8 mouse cellular contexts compared by ENCODE assay signal in genomic region chr7:25269029-25269428, GRCm38 (mm10). TPM values are rescaled to one million over a fixed set of nuclear protein-coding genes. Genes with fewer than 3 reads are reported as not detected.
DNase-seq lines count a peak whose midpoint lies in the region; ATAC-seq and TF ChIP-seq lines count a peak whose summit lies in the region.

No protein-coding gene starts in this region.

- WGBS in kidney, embryonic 16.5 days: 39% methylated on average over 4 of the region's 4 CpGs
- WGBS in bone marrow, adult 2 months: 3% methylated on average over 4 of the region's 4 CpGs
- 38% methylated on average over 4 of the region's 4 CpGs for WGBS in forebrain, embryonic 15.5 days
- 45% methylated on average over 4 of the region's 4 CpGs for WGBS in limb, embryonic 14.5 days
- whole genome bisulfite sequencing in olfactory bulb, adult 2 months: 15% methylated on average over 4 of the region's 4 CpGs

- no peak for ATAC-seq in kidney, embryonic 16.5 days (ENCODE audit: low FRiP score, low TSS enrichment)
- no peak for ATAC-seq in forebrain, embryonic 15.5 days (replicated peaks)
- ATAC-seq in limb, embryonic 14.5 days (ENCODE audit: low FRiP score, low read depth): no peak

- TF ChIP-seq CTCF in bone marrow, adult 2 months (IDR thresholded peaks at IDR 0.05; ENCODE audit: control insufficient read depth, insufficient read depth, low read length): no peak
- no peak for TF ChIP-seq CTCF in olfactory bulb, adult 2 months (IDR thresholded peaks at IDR 0.05; ENCODE audit: insufficient read depth, low read depth, low read length)

- H3K27me3 ChIP-seq in kidney, embryonic 16.5 days (ENCODE audit: insufficient read depth, low read length): no peaks in the 10 kb centered on the region
- H3K27me3 ChIP-seq in forebrain, embryonic 15.5 days: no peaks in the 10 kb centered on the region
- H3K27me3 ChIP-seq in limb, embryonic 14.5 days (ENCODE audit: control insufficient read depth, insufficient read depth, low read length): no peaks in the 10 kb centered on the region

- H3K9ac ChIP-seq in kidney, embryonic 16.5 days (replicated peaks; ENCODE audit: low read length): peak overlapping the region; percentile 85
- H3K9ac ChIP-seq in forebrain, embryonic 15.5 days (replicated peaks): peak overlapping the region; percentile 69
- H3K9ac ChIP-seq in limb, embryonic 14.5 days (ENCODE audit: low read depth, low read length, severe bottlenecking): peak overlapping the region; percentile 72

- H3K4me2 ChIP-seq in kidney, embryonic 16.5 days (replicated peaks; ENCODE audit: low read depth, low read length): peak overlapping the region; percentile 82
- H3K4me2 ChIP-seq in forebrain, embryonic 15.5 days (replicated peaks): peak overlapping the region; percentile 68
- peak overlapping the region; percentile 78 for H3K4me2 ChIP-seq in limb, embryonic 14.5 days (replicated peaks; ENCODE audit: low read depth, low read length, severe bottlenecking)

- H3K4me1 ChIP-seq in kidney, embryonic 16.5 days (ENCODE audit: insufficient read depth, low read length): peaks cover 25% of the 10 kb centered on the region
- H3K4me1 ChIP-seq in bone marrow, adult 2 months (ENCODE audit: control insufficient read depth, insufficient read depth, low read length): peaks cover 10% of the 10 kb centered on the region
- peaks cover 25% of the 10 kb centered on the region for H3K4me1 ChIP-seq in forebrain, embryonic 15.5 days
- H3K4me1 ChIP-seq in limb, embryonic 14.5 days (ENCODE audit: control insufficient read depth, insufficient read depth, low read length): peaks cover 17% of the 10 kb centered on the region
- peaks cover 49% of the 10 kb centered on the region for H3K4me1 ChIP-seq in olfactory bulb, adult 2 months (ENCODE audit: control insufficient read depth, insufficient read depth, low read length)

- H3K4me3 ChIP-seq in kidney, embryonic 16.5 days (ENCODE audit: low read length): peak overlapping the region; percentile 76
- H3K4me3 ChIP-seq in bone marrow, adult 2 months (replicated peaks; ENCODE audit: control insufficient read depth, low read depth, low read length): peak overlapping the region; percentile 82
- H3K4me3 ChIP-seq in forebrain, embryonic 15.5 days: peak overlapping the region; percentile 65
- H3K4me3 ChIP-seq in limb, embryonic 14.5 days (replicated peaks; ENCODE audit: low read length): peak overlapping the region; percentile 79
- peak overlapping the region; percentile 57 for H3K4me3 ChIP-seq in olfactory bulb, adult 2 months (ENCODE audit: insufficient read depth, low read depth, low read length)

- peaks cover 27% of the 10 kb centered on the region for H3K36me3 ChIP-seq in kidney, embryonic 16.5 days (ENCODE audit: insufficient read depth, low read length)
- peaks cover 19% of the 10 kb centered on the region for H3K36me3 ChIP-seq in forebrain, embryonic 15.5 days
- peaks cover 29% of the 10 kb centered on the region for H3K36me3 ChIP-seq in limb, embryonic 14.5 days (ENCODE audit: control insufficient read depth, insufficient read depth, low read length)

- no peak for TF ChIP-seq POLR2A in bone marrow, adult 2 months (IDR thresholded peaks at IDR 0.05; ENCODE audit: borderline replicate concordance, control insufficient read depth, low read depth, low read length)
- TF ChIP-seq POLR2A in limb, embryonic 14.5 days (IDR thresholded peaks at IDR 0.05; ENCODE audit: borderline replicate concordance, extremely low read depth, insufficient read depth, insufficient read length): no peak
- TF ChIP-seq POLR2A in olfactory bulb, adult 2 months (IDR thresholded peaks at IDR 0.05; ENCODE audit: insufficient read depth, low read depth, low read length): no peak

- no peak for DNase-seq in kidney, postnatal 25 days
- DNase-seq in limb, embryonic 14.5 days (ENCODE audit: low spot score): no peak
- no peak for DNase-seq in gastrocnemius, adult 18-20 months (ENCODE audit: low spot score)
- no peak for DNase-seq in frontal cortex, postnatal 14 days (ENCODE audit: low spot score in 2 of 2)

- no peaks in the 10 kb centered on the region for H3K9me3 ChIP-seq in kidney, embryonic 16.5 days (ENCODE audit: low read length)
- no peaks in the 10 kb centered on the region for H3K9me3 ChIP-seq in forebrain, embryonic 15.5 days
- no peaks in the 10 kb centered on the region for H3K9me3 ChIP-seq in limb, embryonic 14.5 days (ENCODE audit: control insufficient read depth, low read length)

- H3K27ac ChIP-seq in kidney, embryonic 16.5 days (ENCODE audit: low read length): peak overlapping the region; percentile 74
- peak overlapping the region; percentile 66 for H3K27ac ChIP-seq in bone marrow, adult 2 months (ENCODE audit: control insufficient read depth, insufficient read depth, low read depth, low read length, poor library complexity)
- no peak overlapping the region for H3K27ac ChIP-seq in forebrain, embryonic 15.5 days (replicated peaks)
- peak overlapping the region; percentile 74 for H3K27ac ChIP-seq in limb, embryonic 14.5 days (replicated peaks; ENCODE audit: low read depth, low read length)
- H3K27ac ChIP-seq in olfactory bulb, adult 2 months (ENCODE audit: insufficient read depth, low read depth, low read length): peak overlapping the region; percentile 14; the same call in 1 of the 2 replicates

RNA-seq across cellular contexts. Expression of gene Cic, which starts 1.5 kb away (rescaled TPM):
- 28.9 and 30.8 TPM in 2 replicates for polyA plus RNA-seq in kidney, embryonic 16.5 days (2015; fragmentation: Nextera tagmentation; extraction: Ambion mirVana)
- 174 and 292 TPM in 2 replicates for polyA plus RNA-seq in bone marrow, adult 2 months (2011; ENCODE audit: insufficient read depth, insufficient read length, low replicate concordance, missing spikeins)
- polyA plus RNA-seq in forebrain, embryonic 15.5 days (2015; fragmentation: Nextera tagmentation; extraction: Ambion mirVana): 53.2 and 54.4 TPM in 2 replicates
- polyA plus RNA-seq in limb, embryonic 14.5 days (2012; rRNA removed): 155 and 206 TPM in 2 replicates
- 48.9 and 58.1 TPM in 2 replicates for polyA plus RNA-seq in limb, embryonic 14.5 days (2014; fragmentation: Nextera tagmentation; extraction: Ambion mirVana)
- 41.9 TPM in 1 of 2 replicates, not detected in the other for polyA plus RNA-seq in olfactory bulb, adult 2 months (2012; ENCODE audit: insufficient read depth, insufficient read length, low replicate concordance, missing spikeins)
- 10 to 100 TPM; 34.8 to 38.3 TPM for total RNA-seq in gastrocnemius, adult 18-20 months (2021)

RNA-seq across cellular contexts. Expression of gene Erf, which starts 18.5 kb away (rescaled TPM):
- 12.5 and 15.2 TPM in 2 replicates for polyA plus RNA-seq in kidney, embryonic 16.5 days (2015; fragmentation: Nextera tagmentation; extraction: Ambion mirVana)
- 6.8 and 14.6 TPM in 2 replicates for polyA plus RNA-seq in bone marrow, adult 2 months (2011; ENCODE audit: insufficient read depth, insufficient read length, low replicate concordance, missing spikeins)
- polyA plus RNA-seq in forebrain, embryonic 15.5 days (2015; fragmentation: Nextera tagmentation; extraction: Ambion mirVana): 4.8 and 5.5 TPM in 2 replicates
- polyA plus RNA-seq in limb, embryonic 14.5 days (2012; rRNA removed): 99.2 and 127 TPM in 2 replicates
- polyA plus RNA-seq in limb, embryonic 14.5 days (2014; fragmentation: Nextera tagmentation; extraction: Ambion mirVana): 33.2 and 37.9 TPM in 2 replicates
- not detected in 2 replicates for polyA plus RNA-seq in olfactory bulb, adult 2 months (2012; ENCODE audit: insufficient read depth, insufficient read length, low replicate concordance, missing spikeins)
- 1 to 10 TPM; 5.7 to 7.3 TPM for total RNA-seq in gastrocnemius, adult 18-20 months (2021)

RNA-seq across cellular contexts. Expression of gene Pafah1b3, which starts 28.8 kb away (rescaled TPM):
- 197 and 199 TPM in 2 replicates for polyA plus RNA-seq in kidney, embryonic 16.5 days (2015; fragmentation: Nextera tagmentation; extraction: Ambion mirVana)
- 31.5 and 46.4 TPM in 2 replicates for polyA plus RNA-seq in bone marrow, adult 2 months (2011; ENCODE audit: insufficient read depth, insufficient read length, low replicate concordance, missing spikeins)
- polyA plus RNA-seq in forebrain, embryonic 15.5 days (2015; fragmentation: Nextera tagmentation; extraction: Ambion mirVana): 521 and 550 TPM in 2 replicates
- 266 and 343 TPM in 2 replicates for polyA plus RNA-seq in limb, embryonic 14.5 days (2012; rRNA removed)
- 234 and 252 TPM in 2 replicates for polyA plus RNA-seq in limb, embryonic 14.5 days (2014; fragmentation: Nextera tagmentation; extraction: Ambion mirVana)
- polyA plus RNA-seq in olfactory bulb, adult 2 months (2012; ENCODE audit: insufficient read depth, insufficient read length, low replicate concordance, missing spikeins): not detected in 2 replicates
- total RNA-seq in gastrocnemius, adult 18-20 months (2021): 1 to 10 TPM in 1 of 2 experiments, under 1 TPM in 1; 0.82 to 1.1 TPM

RNA-seq across cellular contexts. Expression of gene Gsk3a, which starts 31.4 kb away (rescaled TPM):
- polyA plus RNA-seq in kidney, embryonic 16.5 days (2015; fragmentation: Nextera tagmentation; extraction: Ambion mirVana): 9.0 and 9.9 TPM in 2 replicates
- polyA plus RNA-seq in bone marrow, adult 2 months (2011; ENCODE audit: insufficient read depth, insufficient read length, low replicate concordance, missing spikeins): 53.6 and 56.8 TPM in 2 replicates
- polyA plus RNA-seq in forebrain, embryonic 15.5 days (2015; fragmentation: Nextera tagmentation; extraction: Ambion mirVana): 16.2 and 17.4 TPM in 2 replicates
- polyA plus RNA-seq in limb, embryonic 14.5 days (2012; rRNA removed): 155 and 204 TPM in 2 replicates
- 16.3 and 18.8 TPM in 2 replicates for polyA plus RNA-seq in limb, embryonic 14.5 days (2014; fragmentation: Nextera tagmentation; extraction: Ambion mirVana)
- polyA plus RNA-seq in olfactory bulb, adult 2 months (2012; ENCODE audit: insufficient read depth, insufficient read length, low replicate concordance, missing spikeins): not detected in 2 replicates
- total RNA-seq in gastrocnemius, adult 18-20 months (2021): 10 to 100 TPM; 83.2 to 83.8 TPM

RNA-seq across cellular contexts. Expression of gene Prr19, which starts 32.2 kb away (rescaled TPM):
- polyA plus RNA-seq in kidney, embryonic 16.5 days (2015; fragmentation: Nextera tagmentation; extraction: Ambion mirVana): 0.84 and 0.98 TPM in 2 replicates
- not detected in 2 replicates for polyA plus RNA-seq in bone marrow, adult 2 months (2011; ENCODE audit: insufficient read depth, insufficient read length, low replicate concordance, missing spikeins)
- polyA plus RNA-seq in forebrain, embryonic 15.5 days (2015; fragmentation: Nextera tagmentation; extraction: Ambion mirVana): 1.6 and 2.1 TPM in 2 replicates
- 0.99 and 1.1 TPM in 2 replicates for polyA plus RNA-seq in limb, embryonic 14.5 days (2012; rRNA removed)
- polyA plus RNA-seq in limb, embryonic 14.5 days (2014; fragmentation: Nextera tagmentation; extraction: Ambion mirVana): 0.44 and 0.53 TPM in 2 replicates
- not detected in 2 replicates for polyA plus RNA-seq in olfactory bulb, adult 2 months (2012; ENCODE audit: insufficient read depth, insufficient read length, low replicate concordance, missing spikeins)
- total RNA-seq in gastrocnemius, adult 18-20 months (2021): not detected
